Mouse (Mus musculus) heart, postnatal 0 days (tissue): ENCODE data around the gene Olfr646. TPM values are rescaled to one million over a fixed set of nuclear protein-coding genes. Genes with fewer than 3 reads are reported as not detected.

Source experiments
- ATAC-seq: fragments of 200-750 bp; cut with Nextera tagmentation; 2 replicates; pipeline ENCODE4 v1.8.0; 2017; ENCODE audit warnings: low read depth, moderate number of reproducible peaks, moderate library complexity; ENCODE audit not compliant: insufficient read depth
- DNase-seq: peaks from one replicate; pipeline ENCODE4 v3.0.0-alpha.2; 2016; ENCODE audit warnings: low spot score
- H3K27ac ChIP-seq: fragments of 300-500 bp; sonication (generic); 2 replicates; pipeline ENCODE4 v1.5.1; 2014; ENCODE audit warnings: low read depth, mild to moderate bottlenecking
- H3K27me3 ChIP-seq: fragments of 300-500 bp; sonication (generic); 2 replicates; pipeline ENCODE4 v1.6.1; 2014; ENCODE audit warnings: low read length, mixed read lengths; ENCODE audit not compliant: control insufficient read depth, insufficient read depth
- H3K36me3 ChIP-seq: fragments of 300-500 bp; sonication (generic); replicated peaks from 2 replicates; pipeline ENCODE4 v1.6.1; 2014; ENCODE audit warnings: low read length, mixed read lengths; ENCODE audit not compliant: control insufficient read depth, insufficient read depth
- H3K4me1 ChIP-seq: fragments of 300-500 bp; sonication (generic); 2 replicates; pipeline ENCODE4 v1.6.1; 2014; ENCODE audit warnings: antibody characterized with exemption; ENCODE audit not compliant: control insufficient read depth, insufficient read depth
- H3K4me2 ChIP-seq: fragments of 300-500 bp; sonication (generic); 2 replicates; pipeline ENCODE4 v1.6.1; 2014; ENCODE audit warnings: low read depth, mild to moderate bottlenecking, low read length, moderate library complexity
- H3K4me3 ChIP-seq: fragments of 300-500 bp; sonication (generic); 2 replicates; pipeline ENCODE4 v1.5.1; 2014; ENCODE audit warnings: low read depth, low read length
- H3K9ac ChIP-seq: fragments of 300-500 bp; sonication (generic); replicated peaks from 2 replicates; pipeline ENCODE4 v1.6.1; 2014; ENCODE audit warnings: low read depth, low read length, mixed read lengths
- H3K9me3 ChIP-seq: fragments of 300-500 bp; sonication (generic); replicated peaks from 2 replicates; pipeline ENCODE4 v1.6.1; 2016; ENCODE audit warnings: low read length; ENCODE audit not compliant: control insufficient read depth
- CTCF ChIP-seq: IDR thresholded peaks from 2 replicates; pipeline ENCODE4 v1.5.1; 2016; ENCODE audit warnings: antibody characterized with exemption, control low read depth, low read depth
- EP300 ChIP-seq: IDR thresholded peaks from 2 replicates; pipeline ENCODE4 v1.6.1; 2016; ENCODE audit warnings: antibody characterized with exemption, low read depth
- WGBS: fragments of 180-500 bp; shearing (Covaris S2); extraction: QIAGEN DNeasy Blood & Tissue Kit; methylation state at CpG from one replicate; pipeline ENCODE4 v1.1.7; 2014; 5-methylcytosine and 5-hydroxymethylcytosine counted together
- polyA plus RNA-seq: library from polyadenylated mRNA; unstranded; fragments of >200 nt; fragmentation: Nextera tagmentation; extraction: Ambion mirVana; gene quantifications from 2 replicates; pipeline ENCODE4 v1.2.1, GENCODE M21; 2015
- total RNA-seq: library from RNA; depleted of rRNA; stranded (reverse); fragments of >200 nt; gene quantifications from 2 replicates; pipeline ENCODE4 v1.2.3, GENCODE M21; 2014; ENCODE audit warnings: low replicate concordance; rRNA removed

Olfr646 gene
- total and polyA plus RNA-seq, 2 experiments from 2014 or later = not detected

- no peaks in the 10 kb centered on the region for H3K27me3 ChIP-seq
- no peak within 1 kb of the TSS for H3K27ac ChIP-seq
- TF ChIP-seq CTCF = no peak
- TF ChIP-seq EP300 = no peak
- DNase-seq = no peak
- H3K9me3 ChIP-seq = no peaks in the 10 kb centered on the region
- H3K4me3 ChIP-seq = no peak within 1 kb of the TSS
- no peaks in the 10 kb centered on the region for H3K36me3 ChIP-seq
- H3K4me2 ChIP-seq = no peak within 1 kb of the TSS
- no peak within 1 kb of the TSS for H3K9ac ChIP-seq
- no peaks in the 10 kb centered on the region for H3K4me1 ChIP-seq
- WGBS = 77% methylated on average over 5 of the region's 5 CpGs
- ATAC-seq = no peak
Observed at GRCm38 (mm10) chr7:104129726-104130125, 25.1 kb downstream of the Olfr646 start, which contains the start of gene Ubqln5. Ubqln5 (minus strand) TSS chr7:104129826.

DNA sequence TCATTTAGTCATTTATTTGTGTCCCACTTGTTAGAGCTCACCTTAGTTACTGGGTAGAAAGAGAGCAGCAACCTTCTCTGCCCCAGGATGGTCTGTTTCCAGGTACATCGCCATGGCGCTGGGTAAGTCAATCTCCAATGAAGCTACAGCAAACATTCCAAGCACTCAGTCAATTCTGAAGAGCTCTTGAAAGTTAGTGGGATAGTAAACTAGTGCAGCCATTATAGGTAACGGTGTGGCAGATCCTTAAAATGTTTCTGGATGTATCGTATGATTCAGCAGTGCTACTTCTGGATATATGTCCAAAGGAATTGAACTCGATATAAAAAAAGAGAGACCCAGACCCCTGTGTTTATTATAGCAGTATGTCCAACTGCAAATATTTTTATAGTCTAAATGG lies 32.6 kb downstream of the Olfr646 start, which contains the start of gene Olfr643:
Gene Olfr643, minus strand, starts transcription at position 101 of the 400 bp plus-strand sequence.
- no peak for TF ChIP-seq CTCF
- no peak for TF ChIP-seq EP300
- 78% methylated on average over 5 of the region's 5 CpGs for WGBS

GRCm38 (mm10) chr7:104143179-104143578 lies 38.5 kb downstream of the Olfr646 start, which contains the start of gene Ubqln3:
Ubqln3 (minus strand) TSS chr7:104143279.
- no peak for ATAC-seq
- H3K36me3 ChIP-seq = no peaks in the 10 kb centered on the region

More for the DNA sequence above, 32.6 kb downstream of the Olfr646 start, which contains the start of gene Olfr643:
- Histone ChIP-seq H3K27me3 (no peaks in the 10 kb centered on the region), H3K9me3 (no peaks in the 10 kb centered on the region), H3K27ac (no peak within 1 kb of the TSS), H3K4me1 (no peaks in the 10 kb centered on the region), H3K4me3 (no peak within 1 kb of the TSS), H3K9ac (no peak within 1 kb of the TSS), H3K4me2 (no peak within 1 kb of the TSS), H3K36me3 (no peaks in the 10 kb centered on the region)
- DNase-seq = no peak
- no peak for ATAC-seq

GRCm38 (mm10) chr7:104150456-104150855 lies 45.8 kb downstream of the Olfr646 start, which contains the start of gene Ubqlnl:
Ubqlnl (minus strand) TSS chr7:104150556.
- ATAC-seq = no peak
- DNase-seq = no peak
- no peaks in the 10 kb centered on the region for H3K36me3 ChIP-seq
- no peaks in the 10 kb centered on the region for H3K4me1 ChIP-seq
- H3K27ac ChIP-seq = no peak within 1 kb of the TSS
- TF ChIP-seq EP300 (no peak), CTCF (no peak)
- no peak within 1 kb of the TSS for H3K4me3 ChIP-seq
- WGBS = 77% methylated on average over 2 of the region's 2 CpGs
- H3K4me2 ChIP-seq = no peak within 1 kb of the TSS
- H3K9me3 ChIP-seq = no peaks in the 10 kb centered on the region
- no peak within 1 kb of the TSS for H3K9ac ChIP-seq
- no peaks in the 10 kb centered on the region for H3K27me3 ChIP-seq

More at GRCm38 (mm10) chr7:104143179-104143578, 38.5 kb downstream of the Olfr646 start, which contains the start of gene Ubqln3:
- Histone ChIP-seq H3K27ac (no peak within 1 kb of the TSS), H3K4me2 (no peak within 1 kb of the TSS), H3K4me1 (no peaks in the 10 kb centered on the region), H3K9me3 (no peaks in the 10 kb centered on the region), H3K9ac (no peak within 1 kb of the TSS), H3K27me3 (no peaks in the 10 kb centered on the region), H3K4me3 (no peak within 1 kb of the TSS)
- TF ChIP-seq CTCF (no peak), EP300 (no peak)
- 60% methylated on average over 3 of the region's 3 CpGs for WGBS
- no peak for DNase-seq

Other genes starting within 250 kb of the Olfr646 start
- gene Olfr66, start 218.6 kb upstream of the Olfr646 start, total RNA-seq = not detected in 2 replicates
- not detected in 2 replicates for gene Olfr66, start 218.6 kb upstream of the Olfr646 start, polyA plus RNA-seq
- gene Olfr64, start 210.4 kb upstream of the Olfr646 start, total RNA-seq = not detected in 2 replicates
- not detected in 2 replicates for gene Olfr64, start 210.4 kb upstream of the Olfr646 start, polyA plus RNA-seq
- not detected in 2 replicates for gene Olfr65, start 201.4 kb upstream of the Olfr646 start, total RNA-seq
- not detected in 2 replicates for gene Olfr65, start 201.4 kb upstream of the Olfr646 start, polyA plus RNA-seq
- gene Olfr631, start 176.0 kb upstream of the Olfr646 start, total RNA-seq = not detected in 2 replicates
- gene Olfr631, start 176.0 kb upstream of the Olfr646 start, polyA plus RNA-seq = not detected in 2 replicates
- gene Olfr632, start 170.5 kb upstream of the Olfr646 start, total RNA-seq = not detected in 2 replicates
- gene Olfr632, start 170.5 kb upstream of the Olfr646 start, polyA plus RNA-seq = not detected in 2 replicates
- gene Olfr633, start 160.4 kb upstream of the Olfr646 start, total RNA-seq = not detected in 2 replicates
- gene Olfr633, start 160.4 kb upstream of the Olfr646 start, polyA plus RNA-seq = not detected in 2 replicates
- gene Olfr635, start 133.7 kb upstream of the Olfr646 start, total RNA-seq = not detected in 2 replicates
- not detected in 2 replicates for gene Olfr635, start 133.7 kb upstream of the Olfr646 start, polyA plus RNA-seq
- not detected in 2 replicates for gene Olfr638, start 106.1 kb upstream of the Olfr646 start, total RNA-seq
- not detected in 2 replicates for gene Olfr638, start 106.1 kb upstream of the Olfr646 start, polyA plus RNA-seq
- gene Olfr639, start 87.6 kb upstream of the Olfr646 start, total RNA-seq = not detected in 2 replicates
- not detected in 2 replicates for gene Olfr639, start 87.6 kb upstream of the Olfr646 start, polyA plus RNA-seq
- gene Olfr640, start 79.3 kb upstream of the Olfr646 start, total RNA-seq = not detected in 2 replicates
- not detected in 2 replicates for gene Olfr640, start 79.3 kb upstream of the Olfr646 start, polyA plus RNA-seq
- gene Olfr641, start 69.4 kb upstream of the Olfr646 start, total RNA-seq = not detected in 2 replicates
- gene Olfr641, start 69.4 kb upstream of the Olfr646 start, polyA plus RNA-seq = not detected in 2 replicates
- not detected in 2 replicates for gene Olfr642, start 52.2 kb upstream of the Olfr646 start, total RNA-seq
- gene Olfr642, start 52.2 kb upstream of the Olfr646 start, polyA plus RNA-seq = not detected in 2 replicates
- not detected in 2 replicates for gene 4930516K23Rik, start 43.4 kb upstream of the Olfr646 start, total RNA-seq
- not detected in 2 replicates for gene 4930516K23Rik, start 43.4 kb upstream of the Olfr646 start, polyA plus RNA-seq
- gene Olfr644, start 33.0 kb upstream of the Olfr646 start, total RNA-seq = not detected in 2 replicates
- not detected in 2 replicates for gene Olfr644, start 33.0 kb upstream of the Olfr646 start, polyA plus RNA-seq
- not detected in 2 replicates for gene Olfr645, start 19.4 kb upstream of the Olfr646 start, total RNA-seq
- gene Olfr645, start 19.4 kb upstream of the Olfr646 start, polyA plus RNA-seq = not detected in 2 replicates
- gene Ubqln5, start 25.0 kb downstream of the Olfr646 start, total RNA-seq = not detected in 2 replicates
- not detected in 2 replicates for gene Ubqln5, start 25.0 kb downstream of the Olfr646 start, polyA plus RNA-seq
- not detected in 2 replicates for gene Olfr643, start 32.5 kb downstream of the Olfr646 start, total RNA-seq
- not detected in 2 replicates for gene Olfr643, start 32.5 kb downstream of the Olfr646 start, polyA plus RNA-seq
- not detected in 2 replicates for gene Ubqln3, start 38.4 kb downstream of the Olfr646 start, total RNA-seq
- gene Ubqln3, start 38.4 kb downstream of the Olfr646 start, polyA plus RNA-seq = not detected in 2 replicates
- not detected in 2 replicates for gene Ubqlnl, start 45.7 kb downstream of the Olfr646 start, total RNA-seq
- gene Ubqlnl, start 45.7 kb downstream of the Olfr646 start, polyA plus RNA-seq = not detected in 2 replicates
- not detected in 2 replicates for gene Olfm5, start 60.0 kb downstream of the Olfr646 start, total RNA-seq
- not detected in 2 replicates for gene Olfm5, start 60.0 kb downstream of the Olfr646 start, polyA plus RNA-seq
- gene Olfr648, start 78.5 kb downstream of the Olfr646 start, total RNA-seq = not detected in 2 replicates
- gene Olfr648, start 78.5 kb downstream of the Olfr646 start, polyA plus RNA-seq = 0.07 and 0.08 TPM in 2 replicates
- gene Olfr649, start 91.1 kb downstream of the Olfr646 start, total RNA-seq = not detected in 2 replicates
- not detected in 2 replicates for gene Olfr649, start 91.1 kb downstream of the Olfr646 start, polyA plus RNA-seq
- gene Trim6, start 113.9 kb downstream of the Olfr646 start, total RNA-seq = 2.9 and 7.3 TPM in 2 replicates
- gene Trim6, start 113.9 kb downstream of the Olfr646 start, polyA plus RNA-seq = 0.73 and 1.4 TPM in 2 replicates
- gene Trim34a, start 139.6 kb downstream of the Olfr646 start, total RNA-seq = 5.7 and 7.5 TPM in 2 replicates
- 2.1 and 2.5 TPM in 2 replicates for gene Trim34a, start 139.6 kb downstream of the Olfr646 start, polyA plus RNA-seq
- gene Trim5, start 183.2 kb downstream of the Olfr646 start, total RNA-seq = 0.12 and 0.27 TPM in 2 replicates
- 0.37 and 0.38 TPM in 2 replicates for gene Trim5, start 183.2 kb downstream of the Olfr646 start, polyA plus RNA-seq
- gene Trim12a, start 210.6 kb downstream of the Olfr646 start, total RNA-seq = 7.7 and 13.6 TPM in 2 replicates
- gene Trim12a, start 210.6 kb downstream of the Olfr646 start, polyA plus RNA-seq = 6.6 and 7.1 TPM in 2 replicates
- not detected in 2 replicates for gene Trim34b, start 224.6 kb downstream of the Olfr646 start, total RNA-seq
- gene Trim34b, start 224.6 kb downstream of the Olfr646 start, polyA plus RNA-seq = 0.08 TPM in 1 of 2 replicates, not detected in the other
- gene Trim12c, start 248.5 kb downstream of the Olfr646 start, total RNA-seq = 3.9 and 7.1 TPM in 2 replicates
- 1.5 and 1.7 TPM in 2 replicates for gene Trim12c, start 248.5 kb downstream of the Olfr646 start, polyA plus RNA-seq